Mouse (Mus musculus): ENCODE results near the gene Mrtfa.

DNA sequence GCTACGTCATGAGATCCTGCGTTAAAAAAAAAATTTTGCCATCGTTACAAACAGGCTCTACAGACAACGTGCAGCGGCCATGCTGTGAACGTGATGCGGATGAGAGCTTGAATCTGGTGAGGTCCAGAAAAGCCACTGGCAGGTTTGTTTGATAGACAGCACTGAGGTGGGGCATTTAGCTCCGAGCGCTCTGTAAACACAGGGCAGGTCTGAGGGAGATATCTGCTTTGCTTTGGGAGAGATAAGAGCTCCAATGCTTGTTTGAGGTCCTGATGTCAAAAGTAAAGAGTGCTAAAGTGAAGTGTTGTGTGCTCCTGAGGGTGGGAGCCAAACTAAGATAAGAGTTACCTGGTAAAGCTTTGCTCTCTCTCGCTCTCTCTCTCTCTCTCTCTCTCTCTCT is 6.6 kb upstream of the Mrtfa start:
- no peak for TF ChIP-seq CTCF (conservative IDR thresholded peaks at IDR 0.05; ENCODE audit: insufficient read depth, insufficient read length, low read depth, low read length)
- no peak for TF ChIP-seq POLR2A (IDR thresholded peaks at IDR 0.05; ENCODE audit: low read depth, low read length)
